Mouse (Mus musculus) liver, postnatal 0 days (tissue): ENCODE results near the gene Dio1. TPM values are rescaled to one million over a fixed set of nuclear protein-coding genes. Genes with fewer than 3 reads are reported as not detected.

Experiments
- ATAC-seq: fragments of 200-750 bp; cut with Nextera tagmentation; 2 replicates; pipeline ENCODE4 v1.8.0; 2017; ENCODE audit warnings: mild to moderate bottlenecking, moderate library complexity
- DNase-seq: peaks from one replicate; pipeline ENCODE4 v3.0.0-alpha.2; 2016
- H3K27ac ChIP-seq: fragments of 300-500 bp; sonication (generic); 2 replicates; pipeline ENCODE4 v1.5.1; 2014; ENCODE audit warnings: antibody characterized with exemption, moderate library complexity, mild to moderate bottlenecking, low read depth
- H3K27me3 ChIP-seq: fragments of 300-500 bp; sonication (generic); 2 replicates; pipeline ENCODE4 v1.6.1; 2014; ENCODE audit warnings: low read length, control low read depth, mixed read lengths; ENCODE audit not compliant: insufficient read depth
- H3K36me3 ChIP-seq: fragments of 300-500 bp; sonication (generic); replicated peaks from 2 replicates; pipeline ENCODE4 v1.6.1; 2014; ENCODE audit warnings: mild to moderate bottlenecking, control low read depth, low read length, moderate library complexity, mixed read lengths; ENCODE audit not compliant: insufficient read depth
- H3K4me1 ChIP-seq: fragments of 300-500 bp; sonication (generic); 2 replicates; pipeline ENCODE4 v1.6.1; 2014; ENCODE audit warnings: antibody characterized with exemption, mild to moderate bottlenecking, control low read depth; ENCODE audit not compliant: insufficient read depth
- H3K4me2 ChIP-seq: fragments of 300-500 bp; sonication (generic); 2 replicates; pipeline ENCODE4 v1.6.1; 2014; ENCODE audit warnings: low read depth, mild to moderate bottlenecking, low read length, moderate library complexity, mixed read lengths
- H3K4me3 ChIP-seq: fragments of 300-500 bp; sonication (generic); 2 replicates; pipeline ENCODE4 v1.5.1; 2014; ENCODE audit warnings: low read depth, low read length
- H3K9ac ChIP-seq: fragments of 300-500 bp; sonication (generic); replicated peaks from 2 replicates; pipeline ENCODE4 v1.6.1; 2014; ENCODE audit warnings: mild to moderate bottlenecking, moderate library complexity
- H3K9me3 ChIP-seq: fragments of 300-500 bp; sonication (generic); 2 replicates; pipeline ENCODE4 v1.6.1; 2016; ENCODE audit warnings: mild to moderate bottlenecking, control low read depth, low read length, mixed read lengths
- CTCF ChIP-seq: sonication (generic); IDR thresholded peaks from 2 replicates; pipeline ENCODE4 v1.5.1; 2016; ENCODE audit warnings: antibody characterized with exemption, low read depth
- EP300 ChIP-seq: IDR thresholded peaks from 2 replicates; pipeline ENCODE4 v1.6.1; 2016; ENCODE audit warnings: antibody characterized with exemption, low read depth, mild to moderate bottlenecking
- WGBS: fragments of 180-500 bp; shearing (Covaris S2); extraction: QIAGEN DNeasy Blood & Tissue Kit; methylation state at CpG from one replicate; pipeline ENCODE4 v1.1.7; 2014; ENCODE audit not compliant: insufficient replicate concordance; 5-methylcytosine and 5-hydroxymethylcytosine counted together
- polyA plus RNA-seq: library from polyadenylated mRNA; unstranded; fragments of >200 nt; fragmentation: Nextera tagmentation; extraction: Ambion mirVana; gene quantifications from 2 replicates; pipeline ENCODE4 v1.2.1, GENCODE M21; 2015

Dio1 gene
- polyA plus RNA-seq, 1 experiment from 2014 or later = 10.3 TPM

DNA sequence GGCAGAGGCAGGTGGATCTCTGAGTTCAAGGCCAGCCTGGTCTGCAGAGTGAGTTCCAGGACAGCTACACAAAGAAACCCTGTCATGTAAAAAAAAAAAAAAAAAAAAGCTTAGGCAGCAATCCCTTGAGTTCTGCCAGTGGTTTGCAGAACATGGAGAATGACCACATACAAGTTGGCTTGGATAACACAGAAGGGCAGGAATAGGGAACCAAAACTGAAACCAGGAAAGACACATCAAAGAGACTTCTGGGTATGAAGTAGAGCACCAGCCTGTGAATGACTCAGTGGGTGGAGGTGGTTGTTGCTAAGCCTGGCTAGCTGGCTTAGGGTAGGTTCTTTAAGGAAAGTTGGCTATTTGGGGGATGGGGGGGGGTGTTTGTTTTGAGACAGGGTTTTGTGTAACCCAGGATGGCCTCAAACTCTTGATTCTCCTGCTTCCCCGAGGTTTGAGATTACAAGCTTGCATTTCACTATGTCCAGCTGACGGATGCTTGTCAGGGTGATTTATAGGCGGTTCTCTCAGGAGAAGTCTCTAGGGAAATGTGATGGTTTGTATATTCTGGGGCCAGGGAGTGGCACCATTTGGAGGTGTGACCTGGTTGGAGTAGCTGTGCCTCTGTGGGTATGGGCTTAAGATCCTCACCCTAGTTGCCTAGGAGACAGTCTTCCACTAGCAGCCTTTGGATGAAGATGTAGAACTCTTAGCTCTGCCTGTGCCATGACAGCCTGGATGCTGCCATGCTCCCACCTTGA lies 21.3 kb downstream of the Dio1 start:
- 67% methylated on average over 3 of the region's 3 CpGs for WGBS

DNA sequence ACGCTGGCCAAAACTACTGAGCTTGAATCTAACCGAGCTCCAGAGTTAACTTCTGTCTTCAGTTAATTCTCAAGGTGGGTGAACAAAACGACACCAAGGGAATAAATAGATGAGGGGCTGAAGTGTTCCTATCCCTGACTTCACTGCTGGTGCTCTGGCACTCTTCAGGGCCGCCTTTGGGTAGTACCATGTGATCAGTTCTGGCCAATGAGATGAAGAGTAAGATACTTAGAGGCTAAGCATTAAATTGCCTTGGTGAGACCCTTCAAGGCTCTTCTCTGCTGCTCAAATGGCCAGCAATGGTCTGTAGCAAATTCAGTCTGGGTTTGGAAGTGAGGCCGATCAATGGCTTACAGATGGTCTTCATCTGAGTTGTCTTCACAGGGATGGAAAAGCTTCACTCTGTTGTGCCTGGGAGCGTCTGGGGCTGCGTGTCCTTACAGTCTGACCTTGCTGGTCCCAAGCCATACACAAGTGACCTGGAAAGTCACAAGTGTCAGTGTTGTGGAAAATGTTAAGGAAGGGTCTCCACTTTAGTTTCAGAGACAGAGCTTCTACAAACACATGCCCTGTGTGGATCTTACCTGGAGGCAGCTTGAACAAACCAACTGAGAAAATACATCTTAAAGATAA lies 26.0 kb downstream of the Dio1 start:
- H3K9ac ChIP-seq = no peak overlapping the region
- H3K4me2 ChIP-seq = no peak overlapping the region
- DNase-seq = no peak
- no peaks in the 10 kb centered on the region for H3K27me3 ChIP-seq
- H3K36me3 ChIP-seq = 0 out of 2 replicates have a peak, but pooled peaks cover 2% of the 10 kb centered on the region
- 77% methylated on average over 7 of the region's 7 CpGs for whole genome bisulfite sequencing
- ATAC-seq = no peak
- H3K4me3 ChIP-seq = no peak overlapping the region
- no peaks in the 10 kb centered on the region for H3K9me3 ChIP-seq
- H3K4me1 ChIP-seq = no peaks in the 10 kb centered on the region
- no peak for TF ChIP-seq EP300
- TF ChIP-seq CTCF = no peak
- no peak overlapping the region for H3K27ac ChIP-seq

More for the DNA sequence above, 21.3 kb downstream of the Dio1 start:
- no peaks in the 10 kb centered on the region for H3K4me1 ChIP-seq
- no peaks in the 10 kb centered on the region for H3K9me3 ChIP-seq
- no peak overlapping the region for H3K9ac ChIP-seq
- no peaks in the 10 kb centered on the region for H3K36me3 ChIP-seq
- H3K4me2 ChIP-seq = no peak overlapping the region
- TF ChIP-seq CTCF (no peak), EP300 (no peak)
- DNase-seq (no peak), ATAC-seq (0 out of 2 replicates have a peak, but pooled peaks have one; percentile 31)
- H3K27me3 ChIP-seq = no peaks in the 10 kb centered on the region
- H3K27ac ChIP-seq = no peak overlapping the region
- no peak overlapping the region for H3K4me3 ChIP-seq

GRCm38 (mm10) chr4:107278188-107278707 lies 28.7 kb downstream of the Dio1 start:
- Histone ChIP-seq H3K9me3 (no peaks in the 10 kb centered on the region), H3K27ac (no peak overlapping the region), H3K27me3 (no peaks in the 10 kb centered on the region), H3K9ac (no peak overlapping the region), H3K4me1 (no peaks in the 10 kb centered on the region), H3K4me3 (no peak overlapping the region), H3K4me2 (no peak overlapping the region), H3K36me3 (0 out of 2 replicates have a peak, but pooled peaks cover 2% of the 10 kb centered on the region)
- ATAC-seq (no peak), DNase-seq (no peak)
- TF ChIP-seq CTCF (no peak), EP300 (no peak)
- WGBS = 66% methylated on average over 8 of the region's 8 CpGs

- H3K36me3 ChIP-seq = no peaks in the 10 kb centered on the region
- TF ChIP-seq CTCF (no peak), EP300 (no peak)
- H3K9ac ChIP-seq = no peak overlapping the region
- ATAC-seq (no peak), DNase-seq (no peak)
- WGBS = 62% methylated on average over 5 of the region's 5 CpGs
- no peaks in the 10 kb centered on the region for H3K4me1 ChIP-seq
- H3K4me3 ChIP-seq = no peak overlapping the region
- no peaks in the 10 kb centered on the region for H3K27me3 ChIP-seq
- H3K4me2 ChIP-seq = no peak overlapping the region
- H3K27ac ChIP-seq = no peak overlapping the region
- H3K9me3 ChIP-seq = no peaks in the 10 kb centered on the region
These were observed 32.5 kb downstream of the Dio1 start for GRCm38 (mm10) chr4:107274511-107274910.

- no peaks in the 10 kb centered on the region for H3K9me3 ChIP-seq
- 82% methylated on average over 4 of the region's 4 CpGs for WGBS
- H3K4me2 ChIP-seq = no peak overlapping the region
- H3K36me3 ChIP-seq = no peaks in the 10 kb centered on the region
- no peak overlapping the region for H3K4me3 ChIP-seq
- H3K4me1 ChIP-seq = no peaks in the 10 kb centered on the region
- H3K27ac ChIP-seq = no peak overlapping the region
- no peaks in the 10 kb centered on the region for H3K27me3 ChIP-seq
- ATAC-seq = no peak
- no peak overlapping the region for H3K9ac ChIP-seq
- DNase-seq = no peak
- TF ChIP-seq CTCF (no peak), EP300 (no peak)
These were observed 33.3 kb downstream of the Dio1 start for GRCm38 (mm10) chr4:107273683-107274082.

- ATAC-seq (no peak), DNase-seq (no peak)
- 40% methylated on average over 4 of the region's 4 CpGs for WGBS
These were observed 47.0 kb downstream of the Dio1 start for GRCm38 (mm10) chr4:107260001-107260400.

More at GRCm38 (mm10) chr4:107260001-107260400, 47.0 kb downstream of the Dio1 start:
- H3K27ac ChIP-seq = no peak overlapping the region
- no peak overlapping the region for H3K9ac ChIP-seq
- H3K36me3 ChIP-seq = peaks cover 2% of the 10 kb centered on the region; the same call in 1 of the 2 replicates
- no peak overlapping the region for H3K4me3 ChIP-seq
- H3K4me2 ChIP-seq = no peak overlapping the region
- H3K27me3 ChIP-seq = no peaks in the 10 kb centered on the region
- no peaks in the 10 kb centered on the region; the same call in 1 of the 2 replicates for H3K9me3 ChIP-seq
- TF ChIP-seq EP300 (no peak), CTCF (no peak)
- H3K4me1 ChIP-seq = no peaks in the 10 kb centered on the region
